Mouse (Mus musculus) intestine, postnatal 0 days (tissue): ENCODE measurements at regions not wholly inside any gene's neighbourhood (a gene's known extent, or its start where the extent isn't known, plus 50 kb on each side); places are given as distances from the start of the nearest gene placed in this dataset.

Source experiments
- ATAC-seq: fragments of 200-750 bp; cut with Nextera tagmentation; 2 replicates; pipeline ENCODE4 v1.8.0; 2017; ENCODE audit warnings: mild to moderate bottlenecking, moderate TSS enrichment, moderate library complexity
- H3K27ac ChIP-seq: fragments of 300-500 bp; sonication (generic); 2 replicates; pipeline ENCODE4 v1.5.1; 2014; ENCODE audit warnings: mild to moderate bottlenecking, low read depth, low read length, moderate library complexity
- H3K27me3 ChIP-seq: fragments of 300-500 bp; sonication (generic); replicated peaks from 2 replicates; pipeline ENCODE4 v1.6.1; 2014; ENCODE audit warnings: low read length, mixed read lengths; ENCODE audit not compliant: control insufficient read depth, insufficient read depth
- H3K36me3 ChIP-seq: fragments of 300-500 bp; sonication (generic); 2 replicates; pipeline ENCODE4 v1.6.1; 2014; ENCODE audit warnings: mild to moderate bottlenecking, moderate library complexity; ENCODE audit not compliant: control insufficient read depth, insufficient read depth
- H3K4me1 ChIP-seq: fragments of 300-500 bp; sonication (generic); replicated peaks from 2 replicates; pipeline ENCODE4 v1.6.1; 2014; ENCODE audit warnings: antibody characterized with exemption, low read length, mixed read lengths; ENCODE audit not compliant: control insufficient read depth, insufficient read depth
- H3K4me2 ChIP-seq: fragments of 300-500 bp; sonication (generic); replicated peaks from 2 replicates; pipeline ENCODE4 v1.6.1; 2014; ENCODE audit warnings: low read depth, mild to moderate bottlenecking, moderate library complexity
- H3K4me3 ChIP-seq: fragments of 300-500 bp; sonication (generic); 2 replicates; pipeline ENCODE4 v1.5.1; 2014; ENCODE audit warnings: low read depth, low read length
- H3K9ac ChIP-seq: fragments of 300-500 bp; sonication (generic); 2 replicates; pipeline ENCODE4 v1.6.1; 2014; ENCODE audit warnings: mild to moderate bottlenecking, low read depth, low read length
- H3K9me3 ChIP-seq: fragments of 300-500 bp; sonication (generic); 2 replicates; pipeline ENCODE4 v1.6.1; 2016; ENCODE audit warnings: mixed run types; ENCODE audit not compliant: control insufficient read depth
- CTCF ChIP-seq: sonication (generic); IDR thresholded peaks from 2 replicates; pipeline ENCODE4 v1.5.1; 2016; ENCODE audit warnings: low read depth, mild to moderate bottlenecking, control low read depth, antibody characterized with exemption, moderate library complexity
- WGBS: fragments of 180-500 bp; shearing (Covaris S2); extraction: QIAGEN DNeasy Blood & Tissue Kit; methylation state at CpG from one replicate; pipeline ENCODE4 v1.1.7; 2014; 5-methylcytosine and 5-hydroxymethylcytosine counted together

DNA sequence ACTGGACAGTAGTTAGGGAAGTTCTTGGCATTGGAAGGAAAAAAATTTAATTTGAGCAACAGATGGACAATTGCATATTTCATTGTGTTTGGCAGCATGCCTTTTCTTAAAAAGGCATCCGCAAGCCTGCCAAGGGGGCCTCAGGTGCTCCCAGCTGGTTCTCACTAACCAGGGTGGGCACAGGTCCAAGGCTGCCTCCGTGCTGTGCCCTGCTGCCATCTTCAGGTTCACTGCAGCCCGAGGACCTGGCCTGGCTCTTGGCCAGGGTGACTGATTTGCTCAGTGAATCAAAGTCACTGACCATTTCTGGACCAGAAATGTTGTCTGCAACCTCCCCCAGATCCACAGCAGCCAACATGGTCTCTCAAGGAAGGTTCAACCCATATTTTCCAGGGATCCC, 263.3 kb upstream of the Mgmt start:
- Histone ChIP-seq H3K9ac (no peak overlapping the region), H3K36me3 (no peaks in the 10 kb centered on the region), H3K4me1 (no peaks in the 10 kb centered on the region), H3K27me3 (no peaks in the 10 kb centered on the region), H3K4me2 (no peak overlapping the region), H3K4me3 (no peak overlapping the region), H3K9me3 (no peaks in the 10 kb centered on the region), H3K27ac (no peak overlapping the region)
- WGBS, result 53% methylated on average over 3 of the region's 3 CpGs
- no peak for ATAC-seq
- TF ChIP-seq CTCF, result no peak

DNA sequence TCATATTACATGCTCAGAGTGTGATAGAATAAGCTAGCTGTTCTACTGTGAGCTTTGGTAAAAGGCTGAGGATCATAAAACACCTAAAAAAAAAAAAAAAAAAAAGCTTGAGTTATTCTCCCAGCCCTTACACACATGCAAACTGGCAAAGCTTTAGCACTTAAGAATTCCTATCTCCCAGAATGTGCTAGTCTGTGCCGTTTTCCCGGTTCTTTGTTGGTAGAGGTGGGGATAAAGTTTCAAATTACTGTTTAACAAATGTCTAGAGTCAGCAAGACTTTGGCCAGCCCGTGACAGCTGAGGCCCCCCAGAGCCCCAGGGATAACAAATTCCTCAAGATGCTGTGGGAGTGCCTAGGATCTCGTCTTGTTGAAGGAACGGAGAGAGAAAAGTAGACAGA, 254.3 kb upstream of the Mgmt start:
- no peak for TF ChIP-seq CTCF
- no peak overlapping the region for H3K4me2 ChIP-seq
- H3K27me3 ChIP-seq, result no peaks in the 10 kb centered on the region
- WGBS, result 14% methylated on average over 5 of the region's 5 CpGs
- no peak overlapping the region for H3K4me3 ChIP-seq
- no peaks in the 10 kb centered on the region for H3K36me3 ChIP-seq
- H3K4me1 ChIP-seq, result no peaks in the 10 kb centered on the region
- H3K9ac ChIP-seq, result no peak overlapping the region
- ATAC-seq, result no peak
- no peaks in the 10 kb centered on the region for H3K9me3 ChIP-seq
- H3K27ac ChIP-seq, result no peak overlapping the region

GRCm38 (mm10) chr7:136640771-136641170, 253.6 kb upstream of the Mgmt start:
- no peak overlapping the region for H3K4me2 ChIP-seq
- H3K27me3 ChIP-seq, result no peaks in the 10 kb centered on the region
- H3K9me3 ChIP-seq, result no peaks in the 10 kb centered on the region
- no peak overlapping the region for H3K4me3 ChIP-seq
- H3K4me1 ChIP-seq, result no peaks in the 10 kb centered on the region
- H3K27ac ChIP-seq, result no peak overlapping the region
- TF ChIP-seq CTCF, result no peak
- ATAC-seq, result no peak
- H3K36me3 ChIP-seq, result no peaks in the 10 kb centered on the region
- 86% methylated on average over 7 of the region's 7 CpGs for WGBS
- H3K9ac ChIP-seq, result no peak overlapping the region

DNA sequence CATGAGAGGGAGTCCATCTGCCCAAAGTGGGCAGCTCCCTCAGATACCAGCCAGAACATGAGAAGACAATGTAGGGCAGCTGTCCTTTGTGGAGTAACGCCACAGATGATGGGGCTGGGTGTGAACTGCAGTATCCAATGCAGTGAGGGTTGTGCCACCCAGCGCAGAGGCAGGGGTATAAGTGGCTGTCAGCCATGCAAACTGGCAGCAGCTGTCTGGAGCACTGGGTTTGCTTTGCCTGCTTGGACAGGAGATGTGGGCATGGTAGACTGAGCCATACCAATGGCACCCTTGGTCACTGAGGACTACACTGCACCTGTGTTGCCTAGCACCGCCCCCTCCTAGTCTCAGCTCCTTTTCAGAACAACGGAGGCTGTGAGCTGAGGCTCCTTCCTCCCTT, 244.6 kb upstream of the Mgmt start:
- Histone ChIP-seq H3K36me3 (no peaks in the 10 kb centered on the region), H3K27ac (no peak overlapping the region), H3K9me3 (no peaks in the 10 kb centered on the region), H3K9ac (no peak overlapping the region), H3K4me3 (no peak overlapping the region), H3K4me2 (no peak overlapping the region), H3K27me3 (no peaks in the 10 kb centered on the region), H3K4me1 (no peaks in the 10 kb centered on the region)
- TF ChIP-seq CTCF, result no peak
- no peak for ATAC-seq
- 87% methylated on average over 4 of the region's 4 CpGs for WGBS

DNA sequence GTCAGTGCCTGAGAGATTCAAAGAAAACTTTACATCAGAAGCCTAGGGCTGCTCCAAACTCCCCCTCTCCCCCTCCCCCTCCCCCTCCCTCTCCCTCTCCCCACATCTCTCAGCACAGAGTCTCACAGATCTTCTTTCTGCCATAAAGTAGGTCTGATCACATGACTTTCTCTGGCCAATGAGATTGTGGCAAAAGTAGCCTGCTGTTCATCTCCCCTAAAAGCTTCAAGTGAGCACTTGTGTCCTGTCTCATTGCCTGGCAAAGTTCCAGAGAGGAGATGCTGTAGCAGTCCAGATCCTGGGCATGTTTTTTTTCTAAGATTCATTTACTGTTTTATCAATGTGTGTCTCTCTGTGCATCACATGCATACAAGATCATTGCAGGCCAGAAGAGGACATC, 234.5 kb upstream of the Mgmt start:
- Histone ChIP-seq H3K4me1 (no peaks in the 10 kb centered on the region), H3K9me3 (no peaks in the 10 kb centered on the region), H3K36me3 (no peaks in the 10 kb centered on the region), H3K27me3 (no peaks in the 10 kb centered on the region), H3K27ac (no peak overlapping the region), H3K4me3 (no peak overlapping the region), H3K4me2 (no peak overlapping the region), H3K9ac (no peak overlapping the region)
- no peak for ATAC-seq
- TF ChIP-seq CTCF, result no peak

DNA sequence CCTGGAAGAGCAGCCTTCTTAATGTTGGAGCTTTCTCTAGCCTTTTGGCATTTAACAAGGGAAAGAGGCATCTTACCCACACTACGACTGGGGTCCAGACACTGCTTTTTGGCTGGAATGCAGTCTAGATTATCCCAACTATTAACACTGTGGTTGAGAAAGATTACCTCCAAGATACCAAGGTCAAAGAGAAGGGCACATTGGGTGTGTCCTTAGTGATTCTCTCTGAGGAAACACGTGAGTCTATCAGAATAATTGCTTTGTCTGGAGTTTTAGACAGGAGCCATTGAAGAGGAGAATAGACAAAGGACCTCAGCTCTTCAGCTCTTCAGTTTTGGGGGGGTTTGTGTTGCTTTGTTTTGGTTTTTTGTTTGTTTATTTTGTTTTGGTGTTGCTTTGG, 234.0 kb upstream of the Mgmt start:
- Histone ChIP-seq H3K9me3 (no peaks in the 10 kb centered on the region), H3K4me3 (no peak overlapping the region), H3K36me3 (no peaks in the 10 kb centered on the region), H3K4me2 (no peak overlapping the region), H3K27ac (no peak overlapping the region), H3K27me3 (no peaks in the 10 kb centered on the region), H3K4me1 (no peaks in the 10 kb centered on the region), H3K9ac (no peak overlapping the region)
- ATAC-seq, result no peak
- TF ChIP-seq CTCF, result no peak
- WGBS, result 50% methylated on average over 2 of the region's 2 CpGs

DNA sequence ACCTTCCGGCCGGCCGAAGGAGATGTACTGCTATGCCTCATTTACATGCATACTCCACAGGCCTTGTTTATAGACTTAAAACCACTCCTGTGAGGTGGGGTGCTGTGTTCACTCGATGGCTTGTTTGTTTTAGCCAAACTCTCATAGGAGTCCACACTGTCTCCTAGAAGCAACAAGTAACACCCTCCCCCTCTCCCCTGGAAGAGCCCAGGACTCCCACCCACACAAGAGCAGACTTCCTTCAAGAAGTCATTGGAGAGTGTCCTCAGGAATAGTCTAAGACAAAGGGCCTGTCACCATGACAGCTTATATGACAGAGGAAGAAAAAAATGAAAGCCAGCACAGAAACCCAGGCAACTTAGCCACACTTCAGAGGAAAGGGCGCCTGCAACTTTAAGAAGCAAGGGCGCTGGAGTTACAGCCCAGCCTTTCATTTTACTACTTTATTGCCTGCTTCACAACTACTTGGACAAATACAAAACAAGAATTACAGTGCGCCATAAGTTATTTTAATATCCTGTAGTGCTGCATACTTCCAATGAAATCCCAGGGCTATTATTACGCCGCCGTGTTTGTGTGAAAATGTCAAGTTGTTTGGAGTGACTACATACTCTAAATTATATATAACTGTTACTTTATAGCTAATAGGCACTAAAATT, 229.9 kb upstream of the Mgmt start:
- no peaks in the 10 kb centered on the region for H3K36me3 ChIP-seq
- WGBS, result 59% methylated on average over 10 of the region's 10 CpGs
- H3K4me3 ChIP-seq, result no peak overlapping the region
- no peak overlapping the region for H3K4me2 ChIP-seq
- H3K27ac ChIP-seq, result no peak overlapping the region
- no peaks in the 10 kb centered on the region for H3K4me1 ChIP-seq
- no peak for ATAC-seq
- 0 out of 2 replicates have a peak, but pooled peaks cover 6% of the 10 kb centered on the region for H3K27me3 ChIP-seq
- no peak overlapping the region for H3K9ac ChIP-seq
- no peak for TF ChIP-seq CTCF
- no peaks in the 10 kb centered on the region for H3K9me3 ChIP-seq
